Mouse (Mus musculus): ENCODE measurements around the gene Sik3.

DNA sequence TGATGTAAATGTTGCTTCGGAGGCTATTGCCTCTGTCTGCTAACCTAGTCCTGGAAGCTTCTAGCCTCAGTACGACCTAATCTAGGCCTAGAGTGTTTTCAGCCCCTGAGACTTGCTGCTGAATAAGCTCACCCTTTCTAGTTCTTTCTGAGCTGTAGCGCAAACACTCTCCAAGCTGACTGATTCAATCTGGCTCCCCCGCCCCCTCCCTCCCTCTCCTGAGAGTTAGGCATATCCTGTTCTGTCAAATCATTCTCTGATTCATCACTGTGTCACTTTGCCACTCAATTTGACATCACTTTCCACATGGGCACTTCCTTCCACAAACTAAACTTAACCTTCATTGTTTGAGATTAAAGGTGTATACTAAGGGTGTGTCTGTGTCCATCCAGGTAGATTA is 164.0 kb downstream of the Sik3 start:
- TF ChIP-seq CTCF (IDR thresholded peaks at IDR 0.05; ENCODE audit: low read depth, low read length) (no peak), POLR2A (IDR thresholded peaks at IDR 0.05; ENCODE audit: extremely low read depth, insufficient read depth, low read length) (no peak)
